Mouse (Mus musculus): ENCODE results near the gene Pknox2. TPM values are rescaled to one million over a fixed set of nuclear protein-coding genes. Genes with fewer than 3 reads are reported as not detected.

Pknox2 gene
- total RNA-seq, 2 experiments from 2014 or later = 27.9 TPM

- DNase-seq = peak; percentile 20
These were observed 45.9 kb downstream of the Pknox2 start for GRCm38 (mm10) chr9:37101059-37101940.

- no peak for DNase-seq
These were observed 47.6 kb downstream of the Pknox2 start for GRCm38 (mm10) chr9:37099595-37099994.

GRCm38 (mm10) chr9:37098600-37098999 is 48.6 kb downstream of the Pknox2 start:
- DNase-seq = no peak

- no peak for DNase-seq
These were observed 52.8 kb downstream of the Pknox2 start for GRCm38 (mm10) chr9:37094230-37094990.

- no peak for DNase-seq
These were observed 54.1 kb downstream of the Pknox2 start for GRCm38 (mm10) chr9:37093086-37093485.

GRCm38 (mm10) chr9:37089894-37090652 is 57.1 kb downstream of the Pknox2 start:
- DNase-seq = no peak

GRCm38 (mm10) chr9:37085370-37085769 is 61.8 kb downstream of the Pknox2 start:
- DNase-seq = no peak

- DNase-seq = no peak
These were observed 65.0 kb downstream of the Pknox2 start for GRCm38 (mm10) chr9:37082246-37082645.

GRCm38 (mm10) chr9:37080309-37080708 is 66.9 kb downstream of the Pknox2 start:
- no peak for DNase-seq

GRCm38 (mm10) chr9:37077063-37077418 is 70.2 kb downstream of the Pknox2 start:
- DNase-seq = no peak

GRCm38 (mm10) chr9:37076386-37077062 is 70.7 kb downstream of the Pknox2 start:
- DNase-seq = no peak

- DNase-seq = no peak
These were observed 71.3 kb downstream of the Pknox2 start for GRCm38 (mm10) chr9:37075903-37076302.

- DNase-seq = no peak
These were observed 77.6 kb downstream of the Pknox2 start for GRCm38 (mm10) chr9:37069391-37070312.

GRCm38 (mm10) chr9:37067473-37067830 is 79.8 kb downstream of the Pknox2 start:
- DNase-seq = no peak

GRCm38 (mm10) chr9:37066732-37067472 is 80.3 kb downstream of the Pknox2 start:
- DNase-seq = no peak

- DNase-seq = no peak
These were observed 85.6 kb downstream of the Pknox2 start for GRCm38 (mm10) chr9:37061627-37062026.

- DNase-seq = no peak
These were observed 92.5 kb downstream of the Pknox2 start for GRCm38 (mm10) chr9:37054703-37055102.

- DNase-seq = peak; percentile 61
These were observed 93.3 kb downstream of the Pknox2 start for GRCm38 (mm10) chr9:37053601-37054512.

- peak; percentile 31 for DNase-seq
These were observed 94.2 kb downstream of the Pknox2 start for GRCm38 (mm10) chr9:37053041-37053440.

All from gastrocnemius, postnatal 10 days (tissue).